Mouse (Mus musculus) embryonic fibroblast, embryonic 13.5 days (primary cell): ENCODE data around the gene Clic5.

Source experiments
- CTCF ChIP-seq: IDR thresholded peaks from 2 replicates; pipeline ENCODE4 v1.5.1; 2011; ENCODE audit warnings: mild to moderate bottlenecking, control low read depth, low read length, moderate library complexity, borderline replicate concordance; ENCODE audit not compliant: insufficient read depth
- POLR2A ChIP-seq: IDR thresholded peaks from 2 replicates; pipeline ENCODE4 v1.6.1; 2011; ENCODE audit warnings: low read depth, mild to moderate bottlenecking, control low read depth, low read length, moderate library complexity

DNA sequence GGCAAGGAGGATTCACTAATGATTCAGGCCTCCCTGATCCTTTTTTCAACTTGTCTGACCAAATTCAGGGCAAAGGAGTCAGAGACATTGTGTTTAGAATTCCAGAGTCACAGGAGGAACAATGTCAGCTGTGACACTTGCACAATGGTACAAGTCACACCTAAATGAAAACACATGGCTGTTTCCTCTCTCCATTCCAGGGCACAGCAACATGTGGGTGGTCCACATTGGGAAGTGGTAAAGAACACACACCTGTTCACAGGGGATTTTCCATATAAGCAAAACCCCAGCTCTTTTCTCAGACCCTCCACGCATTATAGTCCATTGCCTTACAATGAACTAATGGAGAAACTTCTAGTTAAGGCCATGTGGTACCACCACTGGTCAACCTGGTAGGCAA is 115.7 kb downstream of the Clic5 start:
- no peak for TF ChIP-seq POLR2A
- TF ChIP-seq CTCF = no peak
